Mouse (Mus musculus) granulocyte monocyte progenitor cell, adult 5-6 weeks (primary cell): Measurements from ENCODE around the gene Slc9b1. TPM values are rescaled to one million over a fixed set of nuclear protein-coding genes. Genes with fewer than 3 reads are reported as not detected.

Source experiments
- ATAC-seq: replicated peaks from 2 replicates; pipeline ENCODE4 v1.8.0; 2016; ENCODE audit warnings: mild to moderate bottlenecking, moderate TSS enrichment, inconsistent platforms; ENCODE audit not compliant: poor library complexity, severe bottlenecking
- total RNA-seq, 2 experiments: library from RNA; stranded (forward) in 1 of 2; stranded (reverse) in 1 of 2; fragments of 200-712, 200-1000 nt in 1 of 2; fragments of >200 nt in 1 of 2; fragmentation: Nextera tagmentation in 1 of 2; gene quantifications; 2 replicates each; pipeline ENCODE4 v1.2.3; 2014 to 2017

Gene Slc9b1
- total RNA-seq, 2 experiments from 2014 or later: 0.36 TPM; not detected in 1

DNA sequence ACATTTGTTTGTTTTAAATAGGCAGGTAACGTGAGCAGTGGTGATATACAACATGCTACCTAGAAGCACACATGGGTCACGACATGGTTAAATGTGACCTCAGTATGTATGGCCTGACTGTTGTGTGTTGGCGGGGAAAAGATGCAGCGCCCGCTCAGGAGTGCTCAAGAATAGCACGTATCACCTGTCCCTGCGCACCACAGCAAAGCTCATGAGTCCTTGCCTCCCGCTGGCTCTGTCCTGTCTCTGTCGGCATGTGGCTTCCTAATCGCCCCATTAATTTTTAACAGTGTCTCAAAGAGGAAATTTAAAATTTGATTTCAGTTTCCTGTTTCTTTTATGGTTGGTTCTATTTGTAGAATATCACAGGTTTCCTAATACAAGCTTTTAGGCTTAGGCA, 29.6 kb downstream of the Slc9b1 start:
- ATAC-seq: no peak

- no peak for ATAC-seq
These were observed 32.0 kb downstream of the Slc9b1 start for GRCm38 (mm10) chr3:135379868-135380267.

GRCm38 (mm10) chr3:135393186-135393585, 45.4 kb downstream of the Slc9b1 start:
- no peak for ATAC-seq

DNA sequence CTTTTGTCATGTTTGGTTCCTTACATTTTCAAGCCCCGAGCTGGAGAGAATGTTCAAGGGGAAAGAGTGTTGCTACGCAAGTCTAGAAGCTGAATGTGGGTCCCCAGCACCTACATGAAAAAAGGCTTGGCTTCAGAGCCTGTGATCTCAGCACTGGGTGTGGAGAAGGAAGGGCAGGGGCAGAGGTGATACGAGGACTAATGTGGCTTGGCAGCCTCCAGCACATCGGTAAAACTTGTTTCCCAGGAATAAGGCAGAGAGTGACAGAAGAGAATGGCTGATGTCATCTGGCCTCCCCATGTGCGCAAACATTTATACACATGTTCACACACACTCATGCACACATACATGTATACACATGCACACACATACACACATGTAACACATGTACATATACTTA, 47.3 kb downstream of the Slc9b1 start:
- no peak for ATAC-seq

- no peak for ATAC-seq
These were observed 48.3 kb downstream of the Slc9b1 start for GRCm38 (mm10) chr3:135396081-135396480.

DNA sequence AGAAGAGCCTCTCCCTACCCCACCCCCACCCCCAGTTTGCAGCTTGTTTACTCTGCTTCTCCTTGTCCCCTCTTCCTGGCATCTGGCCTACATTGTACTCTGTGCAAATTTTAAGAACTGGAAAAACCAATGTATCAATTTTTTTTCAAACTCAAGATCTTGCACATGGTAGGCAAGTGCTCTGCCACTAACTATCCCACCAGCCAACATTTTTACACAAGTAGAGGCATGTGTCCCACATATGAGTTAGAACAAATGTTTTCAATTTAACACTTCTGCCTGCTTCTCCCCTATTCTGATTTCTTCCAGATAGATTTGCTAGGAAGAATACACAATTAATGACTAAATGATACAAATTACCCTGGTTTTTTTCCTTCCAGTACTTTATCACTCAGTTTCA, 49.3 kb downstream of the Slc9b1 start:
- no peak for ATAC-seq

GRCm38 (mm10) chr3:135402201-135402658, 54.4 kb downstream of the Slc9b1 start:
- peak; percentile 98 for ATAC-seq

DNA sequence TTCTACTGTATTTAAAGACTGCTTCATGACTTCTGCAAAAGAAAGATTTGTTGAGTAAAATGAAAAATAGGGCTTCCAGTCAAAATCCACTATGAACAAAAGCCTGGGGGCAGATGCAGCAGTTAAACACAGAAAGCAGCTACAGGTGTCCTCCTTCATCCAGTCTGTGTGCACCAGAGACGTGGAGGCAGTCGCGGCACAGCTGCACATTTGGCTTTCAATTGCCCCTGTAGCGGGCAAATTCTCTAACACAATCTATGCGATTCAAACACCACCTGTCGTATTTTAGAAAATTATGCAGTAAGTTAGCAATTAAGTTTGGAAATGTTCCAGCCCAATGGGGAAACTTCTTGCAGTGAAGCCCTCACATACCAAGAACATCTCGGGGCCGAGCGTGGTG, 55.4 kb downstream of the Slc9b1 start:
- no peak for ATAC-seq

DNA sequence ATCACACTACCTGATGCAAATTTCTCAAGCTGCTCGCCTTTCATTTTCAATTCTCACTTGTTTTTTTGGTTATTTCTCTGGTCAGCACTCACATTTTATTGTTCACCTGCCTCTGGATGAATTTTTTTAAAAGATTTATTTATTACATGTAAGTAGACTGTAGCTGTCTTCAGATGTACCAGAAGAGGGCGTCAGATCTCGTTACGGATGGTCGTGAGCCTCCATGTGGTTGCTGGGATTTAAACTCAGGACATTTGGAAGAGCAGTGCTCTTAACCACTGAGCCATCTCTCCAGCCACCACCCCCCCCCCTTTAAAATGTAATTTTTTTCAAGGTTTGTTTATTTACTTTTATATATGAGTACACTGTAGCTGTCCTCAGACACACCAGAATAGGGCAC, 56.0 kb downstream of the Slc9b1 start:
- no peak for ATAC-seq

GRCm38 (mm10) chr3:135404599-135404998, 56.8 kb downstream of the Slc9b1 start:
- ATAC-seq: peak; percentile 20; the same call in 1 of the 2 replicates

DNA sequence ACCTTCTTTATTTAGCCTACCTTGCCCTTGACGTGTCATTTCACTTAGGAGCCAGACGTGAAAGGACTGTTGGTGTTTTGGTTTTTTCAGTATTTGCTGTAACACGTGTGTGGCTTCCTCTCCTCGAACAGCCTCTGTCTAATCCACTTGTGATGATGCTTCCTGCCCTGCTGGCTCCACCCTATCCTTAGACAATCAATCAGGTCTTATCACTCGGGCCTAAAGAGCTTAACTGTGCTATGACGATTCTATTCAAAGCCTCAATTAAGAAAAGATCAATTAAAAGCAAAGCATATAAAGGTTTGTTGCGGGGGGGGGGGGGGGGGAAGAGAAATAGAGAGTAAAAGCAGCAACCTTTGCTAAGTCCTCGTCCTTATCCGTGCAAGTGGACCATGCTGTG, 59.5 kb downstream of the Slc9b1 start:
- ATAC-seq: no peak

GRCm38 (mm10) chr3:135409219-135409618, 61.4 kb downstream of the Slc9b1 start:
- no peak for ATAC-seq

DNA sequence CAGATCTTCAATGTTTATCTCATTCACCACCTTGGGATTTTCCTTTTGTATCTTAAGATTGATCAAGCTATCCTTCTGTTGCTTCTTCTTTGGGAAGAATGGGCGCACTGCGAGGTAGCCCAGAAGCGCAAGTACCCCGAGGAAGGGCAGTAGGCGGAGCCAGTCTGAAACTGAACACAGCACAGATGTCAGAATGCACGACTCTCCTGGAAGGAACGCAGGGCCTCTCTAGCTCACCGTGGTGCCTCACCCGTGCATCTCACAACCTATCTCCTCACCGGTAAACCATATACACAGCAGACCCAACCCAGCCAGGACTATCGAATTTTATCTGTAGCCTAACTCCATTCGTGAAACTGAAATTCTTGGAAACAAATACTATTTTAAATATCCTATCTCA, 63.2 kb downstream of the Slc9b1 start:
- no peak for ATAC-seq

- no peak for ATAC-seq
These were observed 64.0 kb downstream of the Slc9b1 start for GRCm38 (mm10) chr3:135411824-135412223.

- no peak for ATAC-seq
These were observed 69.4 kb downstream of the Slc9b1 start for GRCm38 (mm10) chr3:135417245-135417644.

- ATAC-seq: peak; percentile 31; the same call in 1 of the 2 replicates
These were observed 70.0 kb downstream of the Slc9b1 start for GRCm38 (mm10) chr3:135417799-135418198.

GRCm38 (mm10) chr3:135420542-135421309, 72.9 kb downstream of the Slc9b1 start:
- ATAC-seq: peak; percentile 63

- ATAC-seq: no peak
These were observed 73.4 kb downstream of the Slc9b1 start for GRCm38 (mm10) chr3:135421310-135421594.

DNA sequence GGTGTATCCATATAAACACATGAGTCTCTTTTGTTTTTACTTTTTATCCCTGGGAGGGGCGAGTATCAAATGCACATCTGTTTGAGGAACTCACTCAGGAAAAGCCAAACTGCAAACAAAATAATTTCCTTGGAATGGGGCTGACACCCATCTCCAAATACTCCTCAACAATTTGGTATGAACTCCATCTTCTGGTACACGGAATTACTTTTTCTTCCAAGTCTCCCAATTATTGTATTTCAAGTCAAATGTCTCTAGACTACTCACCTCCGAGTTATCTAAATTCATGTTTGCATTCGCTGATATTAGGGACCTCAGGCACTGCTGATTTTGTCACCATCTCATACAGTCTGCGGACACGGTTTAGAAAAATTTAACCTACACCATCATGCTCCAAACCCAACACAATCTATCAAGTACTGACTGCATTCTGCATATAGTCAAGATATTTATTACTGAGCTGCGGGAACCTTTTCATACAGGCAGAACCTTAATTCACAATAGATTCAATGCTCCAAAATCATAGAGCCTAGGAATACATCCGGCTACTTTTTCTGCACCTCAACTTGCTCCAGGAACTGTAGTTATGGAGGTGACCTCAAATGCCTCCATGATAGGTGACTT, 74.5 kb downstream of the Slc9b1 start:
- ATAC-seq: no peak

DNA sequence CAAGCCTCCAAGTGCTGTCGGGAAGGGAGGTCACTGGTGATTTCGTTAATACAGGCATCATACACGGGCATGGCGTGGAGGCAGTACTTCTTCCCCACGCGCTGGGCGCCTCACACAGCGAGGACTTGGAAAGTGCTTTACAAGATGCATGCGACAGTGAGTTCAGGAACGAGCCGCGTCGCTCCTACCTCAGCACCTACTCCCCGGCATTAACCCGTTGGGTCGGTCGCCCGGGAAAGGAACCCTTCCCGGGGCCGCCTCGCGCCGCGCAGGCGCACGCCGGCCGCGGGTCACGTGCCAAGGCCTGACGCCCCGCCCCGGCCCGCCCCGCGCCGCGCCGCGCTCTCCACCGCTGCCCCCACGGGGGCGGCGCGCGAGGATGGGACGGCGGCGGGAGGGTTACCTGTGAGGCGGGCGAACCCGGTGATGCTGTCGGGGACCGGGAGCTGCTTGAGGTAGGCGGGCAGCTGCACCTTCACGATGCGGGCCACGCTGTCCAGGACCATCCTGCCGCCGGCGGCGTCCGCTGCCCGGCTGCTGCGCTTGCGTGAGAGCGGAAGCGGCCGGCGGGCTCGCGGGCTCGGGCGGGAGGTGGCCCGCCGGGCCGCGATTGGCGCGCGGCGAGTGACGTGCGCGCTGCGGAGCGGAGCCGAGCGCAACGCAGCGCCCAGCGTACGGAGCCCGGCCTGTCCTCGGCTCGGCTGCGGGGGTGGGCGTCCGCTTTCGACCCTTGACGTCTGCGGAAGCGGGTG, 75.2 kb downstream of the Slc9b1 start:
- ATAC-seq: peak; percentile 84

DNA sequence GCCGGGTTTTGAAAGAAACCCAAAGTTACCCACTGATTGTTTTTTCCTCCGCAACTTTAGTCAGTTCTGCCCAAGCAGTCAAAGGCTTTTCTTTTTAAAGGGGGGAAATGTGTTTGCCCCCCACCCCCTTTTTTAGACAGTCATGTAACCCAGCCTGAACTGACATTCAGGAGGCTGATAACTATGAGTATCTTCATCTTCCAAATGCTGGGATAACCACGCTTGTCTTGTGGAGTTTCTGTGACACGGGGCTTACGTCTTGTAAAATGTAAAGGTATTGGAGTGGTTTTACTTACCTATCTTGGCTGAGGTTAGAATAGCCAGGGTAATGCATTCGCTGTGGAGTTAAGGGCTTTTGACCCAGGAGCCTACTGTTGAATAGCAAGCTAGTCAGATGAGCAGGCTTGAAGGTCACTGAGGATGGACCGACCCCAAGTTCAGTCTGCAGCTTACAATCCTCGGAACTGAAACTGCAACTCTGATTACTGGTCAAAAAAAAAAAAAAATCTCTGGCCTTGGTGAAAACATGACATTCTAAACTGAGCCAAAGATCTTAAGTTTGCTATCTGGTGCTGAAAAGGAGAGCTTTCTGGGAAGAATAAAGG, 75.9 kb downstream of the Slc9b1 start, which contains the start of gene Cisd2:
Gene Cisd2 (minus strand): TSS at position 318 of the 605 bp plus-strand sequence.
- ATAC-seq: no peak; the same call in 1 of the 2 replicates
